Mouse (Mus musculus) heart, embryonic 11.5 days (tissue): ENCODE data around the gene Rdh5. TPM values are rescaled to one million over a fixed set of nuclear protein-coding genes. Genes with fewer than 3 reads are reported as not detected.

ENCODE experiments used
- ATAC-seq: fragments of 200-750 bp; cut with Nextera tagmentation; replicated peaks from 2 replicates; pipeline ENCODE4 v1.8.0; 2017; ENCODE audit warnings: moderate library complexity; ENCODE audit not compliant: insufficient number of reproducible peaks, low FRiP score, low TSS enrichment
- H3K27ac ChIP-seq: fragments of 300-500 bp; sonication (generic); 2 replicates; pipeline ENCODE4 v1.5.1; 2014; ENCODE audit warnings: mild to moderate bottlenecking, low read depth, low read length
- H3K27me3 ChIP-seq: fragments of 300-500 bp; sonication (generic); 2 replicates; pipeline ENCODE4 v1.6.1; 2014; ENCODE audit warnings: mild to moderate bottlenecking, low read length, mixed read lengths; ENCODE audit not compliant: control insufficient read depth, insufficient read depth
- H3K36me3 ChIP-seq: fragments of 300-500 bp; sonication (generic); 2 replicates; pipeline ENCODE4 v1.6.1; 2014; ENCODE audit warnings: mild to moderate bottlenecking, low read length, moderate library complexity, mixed read lengths; ENCODE audit not compliant: control insufficient read depth, insufficient read depth
- H3K4me1 ChIP-seq: fragments of 300-500 bp; sonication (generic); 2 replicates; pipeline ENCODE4 v1.6.1; 2014; ENCODE audit warnings: low read length; ENCODE audit not compliant: control insufficient read depth, insufficient read depth
- H3K4me2 ChIP-seq: fragments of 300-500 bp; sonication (generic); 2 replicates; pipeline ENCODE4 v1.6.1; 2014; ENCODE audit warnings: mild to moderate bottlenecking, moderate library complexity
- H3K4me3 ChIP-seq: fragments of 300-500 bp; sonication (generic); 2 replicates; pipeline ENCODE4 v1.5.1; 2014; ENCODE audit warnings: low read depth, low read length
- H3K9ac ChIP-seq: fragments of 300-500 bp; sonication (generic); 2 replicates; pipeline ENCODE4 v1.6.1; 2014; ENCODE audit warnings: mild to moderate bottlenecking, low read depth, low read length, moderate library complexity
- H3K9me3 ChIP-seq: fragments of 300-500 bp; sonication (generic); replicated peaks from 2 replicates; pipeline ENCODE4 v1.6.1; 2016; ENCODE audit warnings: low read length; ENCODE audit not compliant: control insufficient read depth
- WGBS: fragments of 180-500 bp; shearing (Covaris S2); extraction: QIAGEN DNeasy Blood & Tissue Kit; methylation state at CpG from one replicate; pipeline ENCODE4 v1.1.7; 2014; ENCODE audit not compliant: insufficient replicate concordance; 5-methylcytosine and 5-hydroxymethylcytosine counted together
- polyA plus RNA-seq: library from polyadenylated mRNA; unstranded; fragments of >200 nt; fragmentation: Nextera tagmentation; extraction: Ambion mirVana; gene quantifications from 2 replicates; pipeline ENCODE4 v1.2.1, GENCODE M21; 2014

The Rdh5 gene
- polyA plus RNA-seq, 1 experiment from 2014 or later, result 8.1 TPM

GRCm38 (mm10) chr10:128895952-128896693 lies 26.6 kb downstream of the Rdh5 start:
- H3K27ac ChIP-seq, result no peak overlapping the region
- no peaks in the 10 kb centered on the region for H3K9me3 ChIP-seq
- H3K4me2 ChIP-seq, result peak overlapping the region; percentile 48
- no peaks in the 10 kb centered on the region for H3K36me3 ChIP-seq
- H3K4me1 ChIP-seq, result 0 out of 2 replicates have a peak, but pooled peaks cover 2% of the 10 kb centered on the region
- H3K9ac ChIP-seq, result no peak overlapping the region
- 2% methylated on average over 17 of the region's 17 CpGs for WGBS
- no peak for ATAC-seq
- peak overlapping the region; percentile 18 for H3K4me3 ChIP-seq
- peaks cover 24% of the 10 kb centered on the region for H3K27me3 ChIP-seq

- Histone ChIP-seq H3K9me3 (no peaks in the 10 kb centered on the region), H3K4me3 (peak overlapping the region; percentile 18), H3K27ac (no peak overlapping the region), H3K4me2 (peak overlapping the region; percentile 48), H3K27me3 (peaks cover 24% of the 10 kb centered on the region), H3K9ac (no peak overlapping the region), H3K4me1 (peaks cover 5% of the 10 kb centered on the region), H3K36me3 (no peaks in the 10 kb centered on the region)
- ATAC-seq, result no peak
- WGBS, result under 1% methylated on average over 9 of the region's 9 CpGs
These were observed 27.3 kb downstream of the Rdh5 start for GRCm38 (mm10) chr10:128895437-128895836.

GRCm38 (mm10) chr10:128892246-128892645 lies 30.4 kb downstream of the Rdh5 start:
- 1% methylated on average over 9 of the region's 9 CpGs for WGBS
- ATAC-seq, result no peak
- H3K9ac ChIP-seq, result peak overlapping the region; percentile 82

GRCm38 (mm10) chr10:128891296-128892094 lies 31.2 kb downstream of the Rdh5 start, which contains the start of gene Gdf11:
Gene Gdf11, minus strand, starts transcription at chr10:128891718.
- peak within 1 kb of the TSS; percentile 82 for H3K9ac ChIP-seq
- H3K9me3 ChIP-seq, result no peaks in the 10 kb centered on the region
- WGBS, result under 1% methylated on average over 68 of the region's 89 CpGs
- 0 out of 2 replicates have a peak, but pooled peaks cover 2% of the 10 kb centered on the region for H3K36me3 ChIP-seq
- H3K4me2 ChIP-seq, result peak within 1 kb of the TSS; percentile 93
- ATAC-seq, result peak; percentile 60
- peak within 1 kb of the TSS; percentile 78 for H3K4me3 ChIP-seq
- peaks cover 16% of the 10 kb centered on the region; the same call in 1 of the 2 replicates for H3K27me3 ChIP-seq
- peaks cover 22% of the 10 kb centered on the region for H3K4me1 ChIP-seq
- peak within 1 kb of the TSS; percentile 82 for H3K27ac ChIP-seq

More at GRCm38 (mm10) chr10:128892246-128892645, 30.4 kb downstream of the Rdh5 start:
- Histone ChIP-seq H3K4me2 (peak overlapping the region; percentile 93), H3K4me1 (peaks cover 19% of the 10 kb centered on the region), H3K27me3 (peaks cover 21% of the 10 kb centered on the region), H3K4me3 (peak overlapping the region; percentile 78), H3K27ac (no peak overlapping the region), H3K36me3 (0 out of 2 replicates have a peak, but pooled peaks cover 2% of the 10 kb centered on the region), H3K9me3 (no peaks in the 10 kb centered on the region)

- H3K4me3 ChIP-seq, result peak overlapping the region; percentile 78
- peak overlapping the region; percentile 82 for H3K9ac ChIP-seq
- 0 out of 2 replicates have a peak, but pooled peaks cover 2% of the 10 kb centered on the region for H3K36me3 ChIP-seq
- no peaks in the 10 kb centered on the region for H3K9me3 ChIP-seq
- peak; percentile 12; the same call in 1 of the 2 replicates for ATAC-seq
- peak overlapping the region; percentile 82 for H3K27ac ChIP-seq
- peak overlapping the region; percentile 93 for H3K4me2 ChIP-seq
- under 1% methylated on average over 40 of the region's 40 CpGs for WGBS
- H3K4me1 ChIP-seq, result peaks cover 22% of the 10 kb centered on the region
- H3K27me3 ChIP-seq, result peaks cover 10% of the 10 kb centered on the region; the same call in 1 of the 2 replicates
These were observed 32.0 kb downstream of the Rdh5 start for GRCm38 (mm10) chr10:128890383-128891295.

GRCm38 (mm10) chr10:128889846-128890245 lies 32.8 kb downstream of the Rdh5 start:
- Histone ChIP-seq H3K27ac (peak overlapping the region; percentile 71; the same call in 1 of the 2 replicates), H3K4me2 (peak overlapping the region; percentile 93), H3K4me1 (peaks cover 22% of the 10 kb centered on the region), H3K9me3 (no peaks in the 10 kb centered on the region), H3K27me3 (peaks cover 10% of the 10 kb centered on the region; the same call in 1 of the 2 replicates), H3K9ac (peak overlapping the region; percentile 82; the same call in 1 of the 2 replicates), H3K36me3 (0 out of 2 replicates have a peak, but pooled peaks cover 2% of the 10 kb centered on the region), H3K4me3 (peak overlapping the region; percentile 78)
- 20% methylated on average over 2 of the region's 2 CpGs for WGBS
- no peak for ATAC-seq

GRCm38 (mm10) chr10:128888941-128889827 lies 33.5 kb downstream of the Rdh5 start:
- H3K27ac ChIP-seq, result peak overlapping the region; percentile 71
- peaks cover 6% of the 10 kb centered on the region; the same call in 1 of the 2 replicates for H3K27me3 ChIP-seq
- ATAC-seq, result no peak
- H3K4me1 ChIP-seq, result peaks cover 22% of the 10 kb centered on the region
- H3K4me2 ChIP-seq, result peak overlapping the region; percentile 93
- WGBS, result 1% methylated on average over 7 of the region's 7 CpGs
- no peaks in the 10 kb centered on the region for H3K9me3 ChIP-seq
- H3K36me3 ChIP-seq, result 0 out of 2 replicates have a peak, but pooled peaks cover 2% of the 10 kb centered on the region
- peak overlapping the region; percentile 78 for H3K4me3 ChIP-seq
- H3K9ac ChIP-seq, result peak overlapping the region; percentile 62
